Mouse (Mus musculus) liver, postnatal 0 days (tissue): Measurements from ENCODE around the gene Inpp5d. TPM values are rescaled to one million over a fixed set of nuclear protein-coding genes. Genes with fewer than 3 reads are reported as not detected.

Experiments
- ATAC-seq: fragments of 200-750 bp; cut with Nextera tagmentation; 2 replicates; pipeline ENCODE4 v1.8.0; 2017; ENCODE audit warnings: mild to moderate bottlenecking, moderate library complexity
- DNase-seq: peaks from one replicate; pipeline ENCODE4 v3.0.0-alpha.2; 2016
- H3K27ac ChIP-seq: fragments of 300-500 bp; sonication (generic); 2 replicates; pipeline ENCODE4 v1.5.1; 2014; ENCODE audit warnings: antibody characterized with exemption, moderate library complexity, mild to moderate bottlenecking, low read depth
- H3K27me3 ChIP-seq: fragments of 300-500 bp; sonication (generic); 2 replicates; pipeline ENCODE4 v1.6.1; 2014; ENCODE audit warnings: low read length, control low read depth, mixed read lengths; ENCODE audit not compliant: insufficient read depth
- H3K36me3 ChIP-seq: fragments of 300-500 bp; sonication (generic); replicated peaks from 2 replicates; pipeline ENCODE4 v1.6.1; 2014; ENCODE audit warnings: mild to moderate bottlenecking, control low read depth, low read length, moderate library complexity, mixed read lengths; ENCODE audit not compliant: insufficient read depth
- H3K4me1 ChIP-seq: fragments of 300-500 bp; sonication (generic); 2 replicates; pipeline ENCODE4 v1.6.1; 2014; ENCODE audit warnings: antibody characterized with exemption, mild to moderate bottlenecking, control low read depth; ENCODE audit not compliant: insufficient read depth
- H3K4me2 ChIP-seq: fragments of 300-500 bp; sonication (generic); 2 replicates; pipeline ENCODE4 v1.6.1; 2014; ENCODE audit warnings: low read depth, mild to moderate bottlenecking, low read length, moderate library complexity, mixed read lengths
- H3K4me3 ChIP-seq: fragments of 300-500 bp; sonication (generic); 2 replicates; pipeline ENCODE4 v1.5.1; 2014; ENCODE audit warnings: low read depth, low read length
- H3K9ac ChIP-seq: fragments of 300-500 bp; sonication (generic); replicated peaks from 2 replicates; pipeline ENCODE4 v1.6.1; 2014; ENCODE audit warnings: mild to moderate bottlenecking, moderate library complexity
- H3K9me3 ChIP-seq: fragments of 300-500 bp; sonication (generic); 2 replicates; pipeline ENCODE4 v1.6.1; 2016; ENCODE audit warnings: mild to moderate bottlenecking, control low read depth, low read length, mixed read lengths
- CTCF ChIP-seq: sonication (generic); IDR thresholded peaks from 2 replicates; pipeline ENCODE4 v1.5.1; 2016; ENCODE audit warnings: antibody characterized with exemption, low read depth
- EP300 ChIP-seq: IDR thresholded peaks from 2 replicates; pipeline ENCODE4 v1.6.1; 2016; ENCODE audit warnings: antibody characterized with exemption, low read depth, mild to moderate bottlenecking
- WGBS: fragments of 180-500 bp; shearing (Covaris S2); extraction: QIAGEN DNeasy Blood & Tissue Kit; methylation state at CpG from one replicate; pipeline ENCODE4 v1.1.7; 2014; ENCODE audit not compliant: insufficient replicate concordance; 5-methylcytosine and 5-hydroxymethylcytosine counted together
- polyA plus RNA-seq: library from polyadenylated mRNA; unstranded; fragments of >200 nt; fragmentation: Nextera tagmentation; extraction: Ambion mirVana; gene quantifications from 2 replicates; pipeline ENCODE4 v1.2.1, GENCODE M21; 2015

Inpp5d gene
- polyA plus RNA-seq, 1 experiment from 2014 or later = 13.3 TPM

GRCm38 (mm10) chr1:87649219-87649805 lies 29.2 kb downstream of the Inpp5d start:
- H3K27me3 ChIP-seq = no peaks in the 10 kb centered on the region
- H3K27ac ChIP-seq = peak overlapping the region; percentile 89
- peak overlapping the region; percentile 27; the same call in 1 of the 2 replicates for H3K9ac ChIP-seq
- TF ChIP-seq EP300 = no peak
- no peak for DNase-seq
- ATAC-seq = 0 out of 2 replicates have a peak, but pooled peaks have one; percentile 16
- no peak overlapping the region for H3K4me3 ChIP-seq
- peak overlapping the region; percentile 38; the same call in 1 of the 2 replicates for H3K4me2 ChIP-seq
- WGBS = 28% methylated on average over 4 of the region's 4 CpGs
- 0 out of 2 replicates have a peak, but pooled peaks cover 5% of the 10 kb centered on the region for H3K36me3 ChIP-seq
- H3K9me3 ChIP-seq = no peaks in the 10 kb centered on the region
- peaks cover 52% of the 10 kb centered on the region for H3K4me1 ChIP-seq

GRCm38 (mm10) chr1:87649958-87650474 lies 29.9 kb downstream of the Inpp5d start:
- H3K27ac ChIP-seq = peak overlapping the region; percentile 89
- H3K27me3 ChIP-seq = no peaks in the 10 kb centered on the region
- 72% methylated on average over 8 of the region's 8 CpGs for WGBS
- DNase-seq (no peak), ATAC-seq (no peak)
- peak overlapping the region; percentile 63 for H3K4me2 ChIP-seq
- H3K9ac ChIP-seq = 0 out of 2 replicates have a peak overlapping the region, but pooled peaks have one; percentile 55
- no peaks in the 10 kb centered on the region for H3K9me3 ChIP-seq
- H3K4me3 ChIP-seq = no peak overlapping the region
- H3K4me1 ChIP-seq = peaks cover 51% of the 10 kb centered on the region
- no peak for TF ChIP-seq CTCF
- no peak for TF ChIP-seq EP300
- 0 out of 2 replicates have a peak, but pooled peaks cover 2% of the 10 kb centered on the region for H3K36me3 ChIP-seq

GRCm38 (mm10) chr1:87650611-87651079 lies 30.5 kb downstream of the Inpp5d start:
- Histone ChIP-seq H3K27ac (peak overlapping the region; percentile 89), H3K9ac (peak overlapping the region; percentile 55; the same call in 1 of the 2 replicates)

GRCm38 (mm10) chr1:87651436-87651835 lies 31.3 kb downstream of the Inpp5d start:
- H3K27me3 ChIP-seq = no peaks in the 10 kb centered on the region
- WGBS = 76% methylated on average over 1 of the region's 1 CpGs
- DNase-seq (no peak), ATAC-seq (no peak)
- no peak overlapping the region for H3K4me3 ChIP-seq
- 0 out of 2 replicates have a peak, but pooled peaks cover 2% of the 10 kb centered on the region for H3K36me3 ChIP-seq
- no peaks in the 10 kb centered on the region for H3K9me3 ChIP-seq
- H3K4me2 ChIP-seq = peak overlapping the region; percentile 63; the same call in 1 of the 2 replicates
- no peak for TF ChIP-seq CTCF
- TF ChIP-seq EP300 = no peak
- H3K4me1 ChIP-seq = peaks cover 43% of the 10 kb centered on the region
- no peak overlapping the region for H3K9ac ChIP-seq
- peak overlapping the region; percentile 89 for H3K27ac ChIP-seq

More at GRCm38 (mm10) chr1:87650611-87651079, 30.5 kb downstream of the Inpp5d start:
- Histone ChIP-seq H3K9me3 (no peaks in the 10 kb centered on the region), H3K4me1 (peaks cover 45% of the 10 kb centered on the region), H3K27me3 (no peaks in the 10 kb centered on the region), H3K4me3 (peak overlapping the region; percentile 17; the same call in 1 of the 2 replicates), H3K4me2 (peak overlapping the region; percentile 63), H3K36me3 (0 out of 2 replicates have a peak, but pooled peaks cover 2% of the 10 kb centered on the region)
- peak; percentile 86 for TF ChIP-seq EP300
- TF ChIP-seq CTCF = no peak; the same call in 1 of the 2 replicates
- ATAC-seq (peak; percentile 81), DNase-seq (peak; percentile 75)
- 24% methylated on average over 8 of the region's 8 CpGs for WGBS

GRCm38 (mm10) chr1:87655101-87655500 lies 35.0 kb downstream of the Inpp5d start:
- H3K36me3 ChIP-seq = no peaks in the 10 kb centered on the region
- no peak for ATAC-seq
- H3K4me3 ChIP-seq = no peak overlapping the region
- no peaks in the 10 kb centered on the region for H3K27me3 ChIP-seq
- H3K27ac ChIP-seq = no peak overlapping the region
- H3K4me2 ChIP-seq = no peak overlapping the region
- H3K9ac ChIP-seq = no peak overlapping the region
- H3K4me1 ChIP-seq = peaks cover 49% of the 10 kb centered on the region
- DNase-seq = no peak
- no peak for TF ChIP-seq CTCF
- no peak for TF ChIP-seq EP300
- no peaks in the 10 kb centered on the region for H3K9me3 ChIP-seq
- WGBS = 67% methylated on average over 5 of the region's 5 CpGs

GRCm38 (mm10) chr1:87658063-87658462 lies 38.0 kb downstream of the Inpp5d start:
- Histone ChIP-seq H3K4me3 (no peak overlapping the region), H3K36me3 (no peaks in the 10 kb centered on the region; the same call in 1 of the 2 replicates), H3K4me1 (peaks cover 24% of the 10 kb centered on the region), H3K27ac (peak overlapping the region; percentile 79), H3K9me3 (0 out of 2 replicates have a peak, but pooled peaks cover 4% of the 10 kb centered on the region), H3K4me2 (no peak overlapping the region), H3K27me3 (no peaks in the 10 kb centered on the region), H3K9ac (no peak overlapping the region)
- WGBS = 34% methylated on average over 3 of the region's 3 CpGs
- TF ChIP-seq EP300 (no peak), CTCF (no peak)
- ATAC-seq = peak; percentile 28; the same call in 1 of the 2 replicates
- peak; percentile 26 for DNase-seq
